Mouse (Mus musculus): ENCODE data around the gene Btg1.

Btg1 gene

DNA sequence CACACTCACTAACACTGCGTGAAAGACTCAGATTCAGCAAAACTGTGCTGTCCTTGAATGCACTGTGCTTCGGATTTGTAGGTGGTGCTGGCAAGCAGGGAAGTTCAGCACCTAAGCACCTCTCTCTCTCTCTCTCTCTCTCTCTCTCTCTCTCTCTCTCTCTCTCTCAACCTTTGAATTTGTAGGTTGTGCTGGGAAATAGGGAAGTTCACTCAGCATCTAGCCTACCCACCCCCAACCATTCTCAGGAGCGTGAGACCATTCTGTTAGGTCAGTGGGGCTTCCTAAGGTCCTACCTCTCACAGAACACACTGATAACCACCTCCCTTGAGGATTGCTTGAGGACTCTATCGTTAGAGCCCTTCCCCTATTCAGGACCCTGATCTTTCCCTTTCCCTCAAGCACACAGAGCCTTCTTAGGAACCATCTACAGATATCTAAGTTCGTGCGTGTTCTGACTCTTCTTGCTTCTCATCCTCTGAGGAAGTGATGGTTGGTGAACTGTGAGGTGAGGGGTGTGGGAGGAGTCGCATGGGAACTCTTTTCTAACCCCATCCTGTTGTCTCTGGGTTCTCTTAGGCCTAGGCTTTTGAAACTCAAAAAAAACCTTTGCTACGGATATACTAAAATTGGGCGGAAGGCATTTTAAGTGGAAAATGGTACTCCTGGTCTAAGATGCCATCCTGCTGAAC, 47.1 kb downstream of the Btg1 start:
- DNase-seq (ENCODE audit: low spot score): no peak
